ENCODE assay signal across 19 mouse cellular contexts in the genomic region with DNA sequence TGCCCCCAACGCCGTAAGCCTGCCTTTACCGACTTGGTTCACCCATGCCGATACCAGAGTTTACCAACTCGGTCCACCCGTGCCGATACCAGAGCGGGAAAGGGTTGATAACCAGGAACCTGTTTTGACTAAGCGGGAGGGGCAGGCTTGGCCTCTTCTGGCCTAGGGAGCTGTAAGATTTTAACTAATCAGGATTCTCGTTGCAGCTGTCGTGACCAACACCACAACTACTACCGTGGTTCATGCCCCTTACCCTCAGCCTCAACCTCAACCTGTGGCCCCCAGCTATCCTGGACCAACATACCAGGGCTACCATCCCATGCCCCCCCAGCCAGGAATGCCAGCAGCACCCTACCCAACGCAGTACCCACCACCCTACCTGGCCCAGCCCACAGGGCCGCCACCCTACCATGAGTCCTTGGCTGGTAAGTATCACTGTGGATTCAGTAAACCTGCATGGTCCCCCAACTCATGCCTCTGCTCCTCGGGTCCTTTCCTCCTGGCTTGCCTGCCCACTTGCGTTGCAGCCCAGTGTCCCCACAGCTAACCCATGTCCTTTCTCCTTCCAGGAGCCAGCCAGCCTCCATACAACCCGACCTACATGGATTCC. TPM values are rescaled to one million over a fixed set of nuclear protein-coding genes. Genes with fewer than 3 reads are reported as not detected.
DNase-seq lines count a peak whose midpoint lies in the region; ATAC-seq and TF ChIP-seq lines count a peak whose summit lies in the region.
"Had no signal": no experiment of that assay in that cellular context is flagged by ENCODE, and none has a peak within 500 bp of the region (broad histone marks: within the 10 kb centered on the region; RNA-seq: fewer than 3 reads in every experiment).

No protein-coding gene starts in this region.

- 0 out of 2 replicates have a peak overlapping the region, but pooled peaks have one; percentile 16 for H3K9ac ChIP-seq in intestine, embryonic 16.5 days (ENCODE audit: low read depth, low read length)
- no peak overlapping the region for H3K9ac ChIP-seq in intestine, embryonic 15.5 days
- H3K9ac ChIP-seq in CH12.LX (ENCODE audit: insufficient read depth, low read depth): 0 out of 2 replicates have a peak overlapping the region, but pooled peaks have one; percentile 60
- H3K9ac ChIP-seq in neural tube, embryonic 15.5 days (replicated peaks): no peak overlapping the region
- H3K9ac ChIP-seq: forebrain, embryonic 15.5 days; liver, embryonic 14.5 days had no signal

- peaks cover 57% of the 10 kb centered on the region for H3K79me2 ChIP-seq in CH12.LX (replicated peaks; ENCODE audit: control insufficient read depth, extremely low read depth, insufficient read depth, poor library complexity, severe bottlenecking)
- peaks cover 76% of the 10 kb centered on the region for H3K79me2 ChIP-seq in macrophage (ENCODE audit: inconsistent target)

- no peak for TF ChIP-seq CTCF in CH12.LX (conservative IDR thresholded peaks at IDR 0.05 in 1 of 2, IDR thresholded peaks at IDR 0.05 in 1 of 2; ENCODE audit: low read depth in 2 of 2, low read length in 2 of 2)

- H3K4me3 ChIP-seq in intestine, embryonic 16.5 days (ENCODE audit: low read length): no peak overlapping the region
- no peak overlapping the region for H3K4me3 ChIP-seq in intestine, embryonic 15.5 days (replicated peaks)
- peak overlapping the region in 1 of 3 experiments; percentile 8 for H3K4me3 ChIP-seq in CH12.LX (replicated peaks in 1 of 3; ENCODE audit: low read depth in 2 of 3, low read length in 2 of 3, poor library complexity in 1 of 3)
- H3K4me3 ChIP-seq in macrophage (ENCODE audit: inconsistent target): peak overlapping the region; percentile 92; the same call in 1 of the 2 replicates
- no peak overlapping the region for H3K4me3 ChIP-seq in neural tube, embryonic 15.5 days (replicated peaks)
- H3K4me3 ChIP-seq: forebrain, embryonic 15.5 days had no signal

- H3K4me2 ChIP-seq in intestine, embryonic 16.5 days (ENCODE audit: low read depth, low read length): no peak overlapping the region
- no peak overlapping the region for H3K4me2 ChIP-seq in intestine, embryonic 15.5 days (replicated peaks)
- peak overlapping the region; percentile 88 for H3K4me2 ChIP-seq in CH12.LX (ENCODE audit: insufficient read depth, low read depth, poor library complexity, severe bottlenecking)
- H3K4me2 ChIP-seq in neural tube, embryonic 15.5 days: no peak overlapping the region

- DNase-seq in spleen, postnatal 10 days (ENCODE audit: low spot score in 2 of 2): peak; percentile 7 to 18
- DNase-seq in spleen, postnatal 14 days (ENCODE audit: low spot score in 2 of 2): no peak
- no peak for DNase-seq in CH12.LX (ENCODE audit: extremely low read depth)
- DNase-seq: adrenal gland, postnatal 10 days; heart, postnatal 10 days; kidney, adult 8-10 months; kidney, postnatal 14 days; thymus, postnatal 14 days had no signal

- ATAC-seq in intestine, embryonic 16.5 days: no peak
- no peak for ATAC-seq in intestine, embryonic 15.5 days
- no peak for ATAC-seq in CD4-positive, CD25-positive, alpha-beta regulatory T cell, adult 4 months
- no peak for ATAC-seq in neural tube, embryonic 15.5 days (ENCODE audit: low FRiP score)
- ATAC-seq: activated CD4-positive, CD25-positive, alpha-beta regulatory T cell, adult 4 months; forebrain, embryonic 15.5 days; midbrain, embryonic 16.5 days; Patski had no signal

- WGBS in intestine, embryonic 16.5 days: 88% methylated on average over 17 of the region's 17 CpGs
- 91% methylated on average over 17 of the region's 17 CpGs for WGBS in intestine, embryonic 15.5 days
- WGBS in macrophage (ENCODE audit: missing documents): 91% methylated on average over 17 of the region's 17 CpGs
- 93% methylated on average over 17 of the region's 17 CpGs for WGBS in neural tube, embryonic 15.5 days

- H3K27me3 ChIP-seq in intestine, embryonic 16.5 days (replicated peaks; ENCODE audit: control insufficient read depth, insufficient read depth, low read length): no peaks in the 10 kb centered on the region
- no peaks in the 10 kb centered on the region for H3K27me3 ChIP-seq in intestine, embryonic 15.5 days (replicated peaks)
- H3K27me3 ChIP-seq in CH12.LX (replicated peaks): no peaks in the 10 kb centered on the region
- no peaks in the 10 kb centered on the region for H3K27me3 ChIP-seq in neural tube, embryonic 15.5 days (replicated peaks)
- H3K27me3 ChIP-seq: forebrain, embryonic 15.5 days; Patski had no signal

- in situ Hi-C loops in CH12.LX (cut with MboI; ENCODE audit: low pct_ligation_motif_present, low pct_unique_long_range_greater_than_20kb, low sequenced_read_pairs): no loop called here

- 0 out of 2 replicates have a peak, but pooled peaks cover 6% of the 10 kb centered on the region for H3K36me3 ChIP-seq in intestine, embryonic 16.5 days (ENCODE audit: control insufficient read depth, insufficient read depth, low read length)
- peaks cover 24% of the 10 kb centered on the region for H3K36me3 ChIP-seq in intestine, embryonic 15.5 days
- peaks cover 35 to 53% of the 10 kb centered on the region in 2 experiments for H3K36me3 ChIP-seq in CH12.LX (replicated peaks in 1 of 2; ENCODE audit: control insufficient read depth in 1 of 2, insufficient read depth in 1 of 2, low read length in 1 of 2)
- H3K36me3 ChIP-seq in macrophage (ENCODE audit: inconsistent target): peaks cover 29% of the 10 kb centered on the region; the same call in 1 of the 2 replicates
- H3K36me3 ChIP-seq in neural tube, embryonic 15.5 days: peaks cover 33% of the 10 kb centered on the region

- H3K4me1 ChIP-seq in intestine, embryonic 16.5 days (ENCODE audit: control insufficient read depth, insufficient read depth, low read length): peaks cover 16% of the 10 kb centered on the region
- peaks cover 19% of the 10 kb centered on the region for H3K4me1 ChIP-seq in intestine, embryonic 15.5 days (replicated peaks)
- peaks cover 42 to 76% of the 10 kb centered on the region in 2 experiments for H3K4me1 ChIP-seq in CH12.LX (ENCODE audit: control insufficient read depth in 1 of 2, insufficient read depth in 2 of 2)
- peaks cover 33% of the 10 kb centered on the region for H3K4me1 ChIP-seq in neural tube, embryonic 15.5 days

- TF ChIP-seq EP300 in CH12.LX (IDR thresholded peaks at IDR 0.05; ENCODE audit: low read length): no peak

- H3K27ac ChIP-seq in intestine, embryonic 16.5 days (ENCODE audit: low read length): no peak overlapping the region
- H3K27ac ChIP-seq in intestine, embryonic 15.5 days: no peak overlapping the region
- H3K27ac ChIP-seq in CH12.LX (ENCODE audit: insufficient read depth, low read depth): peak overlapping the region; percentile 3
- H3K27ac ChIP-seq in macrophage: peak overlapping the region; percentile 92
- H3K27ac ChIP-seq in neural tube, embryonic 15.5 days (replicated peaks): no peak overlapping the region
- H3K27ac ChIP-seq: forebrain, embryonic 15.5 days; liver, embryonic 14.5 days had no signal

- no peaks in the 10 kb centered on the region for H3K9me3 ChIP-seq in intestine, embryonic 16.5 days (ENCODE audit: control insufficient read depth, low read length)
- H3K9me3 ChIP-seq in intestine, embryonic 15.5 days: no peaks in the 10 kb centered on the region
- no peaks in the 10 kb centered on the region for H3K9me3 ChIP-seq in CH12.LX (replicated peaks; ENCODE audit: low read length)
- no peaks in the 10 kb centered on the region for H3K9me3 ChIP-seq in neural tube, embryonic 15.5 days (replicated peaks)
- H3K9me3 ChIP-seq: forebrain, embryonic 15.5 days; heart, embryonic 10.5 days had no signal

- dilution Hi-C loops in CH12.LX (cut with MboI; ENCODE audit: extremely low pct_ligation_motif_present, extremely low pct_unique_long_range_greater_than_20kb, low sequenced_read_pairs): no loop called here

- no peak for TF ChIP-seq RAD21 in CH12.LX (IDR thresholded peaks at IDR 0.05; ENCODE audit: low read depth, low read length)

- TF ChIP-seq POLR2A in CH12.LX (IDR thresholded peaks at IDR 0.05; ENCODE audit: low read depth, low read length): no peak

RNA-seq across cellular contexts. Expression of a gene that starts 3.3 kb away (rescaled TPM):
- 13.0 and 14.4 TPM in 2 replicates for polyA plus RNA-seq in intestine, embryonic 16.5 days (2015; fragmentation: Nextera tagmentation; extraction: Ambion mirVana)
- 12.5 and 13.4 TPM in 2 replicates for polyA plus RNA-seq in intestine, embryonic 15.5 days (2015; fragmentation: Nextera tagmentation; extraction: Ambion mirVana)
- total RNA-seq in CH12.LX (2012; rRNA removed) (20.8 and 31.5 TPM in 2 replicates), CH12.LX (2014; rRNA removed) (20.1 and 21.1 TPM in 2 replicates)
- polyA plus RNA-seq in CH12.LX (2012; ENCODE audit: insufficient read length, low read depth) (15.8 and 22.9 TPM in 2 replicates), macrophage (2018) (60.4 to 194 TPM (median 98.8 TPM) in 3 replicates)
- 100 to 1,000 TPM in 6 of 26 experiments, 10 to 100 TPM in 20; 13.2 to 148 (median 71.9) TPM for total RNA-seq in macrophage (2018; cell fraction: chromatin; rRNA removed)
- 100 to 1,000 TPM; 110 to 746 (median 420) TPM for total RNA-seq in macrophage (2018; cell fraction: cytosol; rRNA removed)
- 100 to 1,000 TPM in 20 of 26 experiments, 10 to 100 TPM in 6; 43.6 to 424 (median 173) TPM for total RNA-seq in macrophage (2018; cell fraction: nucleus; rRNA removed)
- 10 to 100 TPM; 36.2 to 61.7 TPM for polyA plus RNA-seq in CD4-positive, CD25-positive, alpha-beta regulatory T cell, adult 4 months (2017; shearing (Covaris generic))
- 13.9 and 15.6 TPM in 2 replicates for polyA plus RNA-seq in neural tube, embryonic 15.5 days (2015; fragmentation: Nextera tagmentation; extraction: Ambion mirVana)

RNA-seq across cellular contexts. Expression of a gene that starts 17.7 kb away (rescaled TPM):
- polyA plus RNA-seq in intestine, embryonic 16.5 days (2015; fragmentation: Nextera tagmentation; extraction: Ambion mirVana): 18.4 and 21.5 TPM in 2 replicates
- polyA plus RNA-seq in intestine, embryonic 15.5 days (2015; fragmentation: Nextera tagmentation; extraction: Ambion mirVana): 21.3 and 22.4 TPM in 2 replicates
- total RNA-seq in CH12.LX (2012; rRNA removed) (18.0 and 19.3 TPM in 2 replicates), CH12.LX (2014; rRNA removed) (16.2 and 17.6 TPM in 2 replicates)
- polyA plus RNA-seq in CH12.LX (2012; ENCODE audit: insufficient read length, low read depth) (21.3 and 24.1 TPM in 2 replicates), macrophage (2018) (6.3 to 9.1 TPM (median 6.5 TPM) in 3 replicates)
- 10 to 100 TPM; 13.2 to 53.4 (median 28.6) TPM for total RNA-seq in macrophage (2018; cell fraction: chromatin; rRNA removed)
- total RNA-seq in macrophage (2018; cell fraction: cytosol; rRNA removed): 1 to 10 TPM; 4.5 to 9.4 (median 7.0) TPM
- total RNA-seq in macrophage (2018; cell fraction: nucleus; rRNA removed): 10 to 100 TPM; 14.5 to 35.1 (median 26.2) TPM
- polyA plus RNA-seq in CD4-positive, CD25-positive, alpha-beta regulatory T cell, adult 4 months (2017; shearing (Covaris generic)): 10 to 100 TPM; 23.4 to 32.1 TPM
- 32.8 TPM in 2 replicates for polyA plus RNA-seq in neural tube, embryonic 15.5 days (2015; fragmentation: Nextera tagmentation; extraction: Ambion mirVana)

RNA-seq across cellular contexts. Expression of a gene that starts 17.8 kb away (rescaled TPM):
- polyA plus RNA-seq in intestine, embryonic 16.5 days (2015; fragmentation: Nextera tagmentation; extraction: Ambion mirVana): 162 and 184 TPM in 2 replicates
- 112 and 121 TPM in 2 replicates for polyA plus RNA-seq in intestine, embryonic 15.5 days (2015; fragmentation: Nextera tagmentation; extraction: Ambion mirVana)
- total RNA-seq in CH12.LX (2012; rRNA removed) (134 and 153 TPM in 2 replicates), CH12.LX (2014; rRNA removed) (156 and 170 TPM in 2 replicates)
- polyA plus RNA-seq in CH12.LX (2012; ENCODE audit: insufficient read length, low read depth) (121 and 166 TPM in 2 replicates), macrophage (2018) (392 to 901 TPM (median 421 TPM) in 3 replicates)
- 100 to 1,000 TPM in 11 of 26 experiments, 10 to 100 TPM in 15; 37.8 to 248 (median 84.3) TPM for total RNA-seq in macrophage (2018; cell fraction: chromatin; rRNA removed)
- 100 to 1,000 TPM; 280 to 394 (median 346) TPM for total RNA-seq in macrophage (2018; cell fraction: cytosol; rRNA removed)
- 100 to 1,000 TPM; 148 to 355 (median 263) TPM for total RNA-seq in macrophage (2018; cell fraction: nucleus; rRNA removed)
- polyA plus RNA-seq in CD4-positive, CD25-positive, alpha-beta regulatory T cell, adult 4 months (2017; shearing (Covaris generic)): 1,000 to 10,000 TPM; 3,771 to 6,921 TPM
- 78.4 and 93.0 TPM in 2 replicates for polyA plus RNA-seq in neural tube, embryonic 15.5 days (2015; fragmentation: Nextera tagmentation; extraction: Ambion mirVana)

RNA-seq across cellular contexts. Expression of a gene that starts 26.1 kb away (rescaled TPM):
- 20.0 and 20.2 TPM in 2 replicates for polyA plus RNA-seq in intestine, embryonic 16.5 days (2015; fragmentation: Nextera tagmentation; extraction: Ambion mirVana)
- polyA plus RNA-seq in intestine, embryonic 15.5 days (2015; fragmentation: Nextera tagmentation; extraction: Ambion mirVana): 16.1 and 17.2 TPM in 2 replicates
- total RNA-seq in CH12.LX (2012; rRNA removed): 18.2 TPM in 2 replicates
- 15.9 and 16.2 TPM in 2 replicates for total RNA-seq in CH12.LX (2014; rRNA removed)
- 7.6 and 8.6 TPM in 2 replicates for polyA plus RNA-seq in CH12.LX (2012; ENCODE audit: insufficient read length, low read depth)
- 10 to 100 TPM in 4 of 26 experiments, 1 to 10 TPM in 19, under 1 TPM in 3; 0.62 to 14.4 (median 4.9) TPM for total RNA-seq in macrophage (2018; cell fraction: chromatin; rRNA removed)
- total RNA-seq in macrophage (2018; cell fraction: cytosol; rRNA removed): 1 to 10 TPM; 1.1 to 7.7 (median 6.1) TPM
- total RNA-seq in macrophage (2018; cell fraction: nucleus; rRNA removed): 1 to 10 TPM; 1.2 to 9.9 (median 4.3) TPM
- 2.5 to 7.4 TPM (median 5.7 TPM) in 3 replicates for polyA plus RNA-seq in macrophage (2018)
- polyA plus RNA-seq in CD4-positive, CD25-positive, alpha-beta regulatory T cell, adult 4 months (2017; shearing (Covaris generic)): 10 to 100 TPM; 13.5 to 16.0 TPM
- 12.2 and 13.7 TPM in 2 replicates for polyA plus RNA-seq in neural tube, embryonic 15.5 days (2015; fragmentation: Nextera tagmentation; extraction: Ambion mirVana)

RNA-seq across cellular contexts. Expression of a gene that starts 26.2 kb away (rescaled TPM):
- polyA plus RNA-seq in intestine, embryonic 16.5 days (2015; fragmentation: Nextera tagmentation; extraction: Ambion mirVana): 597 and 612 TPM in 2 replicates
- 619 and 707 TPM in 2 replicates for polyA plus RNA-seq in intestine, embryonic 15.5 days (2015; fragmentation: Nextera tagmentation; extraction: Ambion mirVana)
- total RNA-seq in CH12.LX (2012; rRNA removed) (255 and 369 TPM in 2 replicates), CH12.LX (2014; rRNA removed) (336 and 356 TPM in 2 replicates)
- polyA plus RNA-seq in CH12.LX (2012; ENCODE audit: insufficient read length, low read depth) (494 and 529 TPM in 2 replicates), macrophage (2018) (294 to 336 TPM (median 314 TPM) in 3 replicates)
- 10 to 100 TPM in 21 of 26 experiments, 1 to 10 TPM in 5; 4.6 to 65.9 (median 19.8) TPM for total RNA-seq in macrophage (2018; cell fraction: chromatin; rRNA removed)
- 100 to 1,000 TPM; 278 to 533 (median 333) TPM for total RNA-seq in macrophage (2018; cell fraction: cytosol; rRNA removed)
- total RNA-seq in macrophage (2018; cell fraction: nucleus; rRNA removed): 100 to 1,000 TPM in 11 of 26 experiments, 10 to 100 TPM in 15; 39.7 to 195 (median 77.8) TPM
- polyA plus RNA-seq in CD4-positive, CD25-positive, alpha-beta regulatory T cell, adult 4 months (2017; shearing (Covaris generic)): 100 to 1,000 TPM; 679 to 933 TPM
- 678 and 752 TPM in 2 replicates for polyA plus RNA-seq in neural tube, embryonic 15.5 days (2015; fragmentation: Nextera tagmentation; extraction: Ambion mirVana)

Comparison
In these comparisons a context has a peak if more than half of its experiments do, and no peak if none do; other contexts are left out.
1. H3K9ac ChIP-seq: peak in intestine, embryonic 16.5 days (single experiment) and CH12.LX (single experiment); none in intestine, embryonic 15.5 days (single experiment) and neural tube, embryonic 15.5 days (single experiment).
2. DNase-seq: peak in spleen, postnatal 10 days (2 of 2); none in spleen, postnatal 14 days (0 of 2) and CH12.LX (single experiment).
3. H3K27ac ChIP-seq: peak in CH12.LX (single experiment) and macrophage (single experiment); none in intestine, embryonic 16.5 days (single experiment), intestine, embryonic 15.5 days (single experiment) and neural tube, embryonic 15.5 days (single experiment).